ENCODE assay signal across 8 mouse cellular contexts in genomic region chr1:160792686-160793355, GRCm38 (mm10). TPM values are rescaled to one million over a fixed set of nuclear protein-coding genes. Genes with fewer than 3 reads are reported as not detected.
DNase-seq lines count a peak whose midpoint lies in the region; ATAC-seq lines count a peak whose summit lies in the region.

TSS of gene Rabgap1l (minus strand) at chr1:160793211.

- H3K36me3 ChIP-seq in hindbrain, embryonic 16.5 days (ENCODE audit: control insufficient read depth, insufficient read depth, low read length) = no peaks in the 10 kb centered on the region
- no peaks in the 10 kb centered on the region for H3K36me3 ChIP-seq in macrophage (ENCODE audit: inconsistent target)

- peaks cover 4% of the 10 kb centered on the region for H3K4me1 ChIP-seq in hindbrain, embryonic 16.5 days (ENCODE audit: control insufficient read depth, insufficient read depth, low read depth, low read length)

- H3K79me2 ChIP-seq in macrophage (ENCODE audit: inconsistent target) = no peaks in the 10 kb centered on the region

- DNase-seq in R1 (ENCODE audit: low read depth, low spot score) = peak; percentile 89
- DNase-seq in cerebellum, postnatal 25 days = peak; percentile 88 to 97
- DNase-seq in frontal cortex, postnatal 36 days (ENCODE audit: low spot score in 2 of 2) = peak; percentile 54 to 69
- peak; percentile 70 to 83 for DNase-seq in left cerebral cortex, adult 18-20 months (ENCODE audit: low spot score in 2 of 2)
- DNase-seq in right cerebral cortex, adult 18-20 months = peak; percentile 80
- DNase-seq in urinary bladder, postnatal 10 days (ENCODE audit: low spot score) = peak; percentile 23

- H3K27me3 ChIP-seq in hindbrain, embryonic 16.5 days (replicated peaks; ENCODE audit: control insufficient read depth, insufficient read depth, low read length) = no peaks in the 10 kb centered on the region

- H3K9me3 ChIP-seq in hindbrain, embryonic 16.5 days (ENCODE audit: control insufficient read depth, low read length) = no peaks in the 10 kb centered on the region

- ATAC-seq in hindbrain, embryonic 16.5 days = peak; percentile 97

- H3K4me3 ChIP-seq in hindbrain, embryonic 16.5 days (ENCODE audit: low read length) = peak within 1 kb of the TSS; percentile 98
- H3K4me3 ChIP-seq in macrophage (ENCODE audit: inconsistent target) = peak within 1 kb of the TSS; percentile 55

- peak within 1 kb of the TSS; percentile 82 for H3K9ac ChIP-seq in hindbrain, embryonic 16.5 days (ENCODE audit: low read depth, low read length)

- peak within 1 kb of the TSS; percentile 48 for H3K27ac ChIP-seq in hindbrain, embryonic 16.5 days (ENCODE audit: low read depth, low read length)
- no peak within 1 kb of the TSS for H3K27ac ChIP-seq in macrophage

- under 1% methylated on average over 46 of the region's 67 CpGs for WGBS in hindbrain, embryonic 16.5 days
- under 1% methylated on average over 62 of the region's 67 CpGs for WGBS in macrophage (ENCODE audit: missing documents)

- peak within 1 kb of the TSS; percentile 71 for H3K4me2 ChIP-seq in hindbrain, embryonic 16.5 days (ENCODE audit: low read length)

RNA-seq across cellular contexts. Expression of gene Rabgap1l, which starts in this region (rescaled TPM):
- polyA plus RNA-seq in hindbrain, embryonic 16.5 days (2015; fragmentation: Nextera tagmentation; extraction: Ambion mirVana) = 30.0 and 32.7 TPM in 2 replicates
- total RNA-seq in left cerebral cortex, adult 18-20 months (2021) = 100 to 1,000 TPM; 205 to 221 TPM
- total RNA-seq in macrophage (2018; cell fraction: chromatin; rRNA removed) = 100 to 1,000 TPM in 9 of 26 experiments, 10 to 100 TPM in 17; 31.2 to 148 (median 77.4) TPM
- total RNA-seq in macrophage (2018; cell fraction: cytosol; rRNA removed) = 10 to 100 TPM in 23 of 26 experiments, 1 to 10 TPM in 3; 8.2 to 22.2 (median 13.8) TPM
- total RNA-seq in macrophage (2018; cell fraction: nucleus; rRNA removed) = 10 to 100 TPM; 14.4 to 95.7 (median 43.8) TPM
- polyA plus RNA-seq in macrophage (2018) = 8.1 to 25.4 TPM (median 15.0 TPM) in 3 replicates

Comparison
In these comparisons a context has a peak if more than half of its experiments do, and no peak if none do; other contexts are left out.
1. DNase-seq: peak in every context shown above with its lines; median percentile 92 in cerebellum, postnatal 25 days; 89 in R1; 80 in right cerebral cortex, adult 18-20 months; 76 in left cerebral cortex, adult 18-20 months; 62 in frontal cortex, postnatal 36 days; 23 in urinary bladder, postnatal 10 days.